Mouse (Mus musculus): ENCODE measurements at regions not wholly inside any gene's neighbourhood (a gene's known extent, or its start where the extent isn't known, plus 50 kb on each side); places are given as distances from the start of the nearest gene placed in this dataset.
A peak's percentile ranks its signal among the peaks of the same experiment; 100 is the strongest.

GRCm38 (mm10) chr3:52863146-52863849 is 153.7 kb downstream of the Cog6 start:
- ATAC-seq (ENCODE audit: extremely low read depth, insufficient number of reproducible peaks, low FRiP score, poor library complexity, severe bottlenecking) = no peak

GRCm38 (mm10) chr3:52862026-52862425 is 155.0 kb downstream of the Cog6 start:
- ATAC-seq (ENCODE audit: extremely low read depth, insufficient number of reproducible peaks, low FRiP score, poor library complexity, severe bottlenecking) = no peak

- ATAC-seq (ENCODE audit: extremely low read depth, insufficient number of reproducible peaks, low FRiP score, poor library complexity, severe bottlenecking) = no peak
Observed at GRCm38 (mm10) chr3:52861538-52861937, 155.5 kb downstream of the Cog6 start.

- no peak for ATAC-seq (ENCODE audit: extremely low read depth, insufficient number of reproducible peaks, low FRiP score, poor library complexity, severe bottlenecking)
Observed at GRCm38 (mm10) chr3:52859848-52860247, 157.2 kb downstream of the Cog6 start.

GRCm38 (mm10) chr3:52859266-52859825 is 157.7 kb downstream of the Cog6 start:
- ATAC-seq (ENCODE audit: extremely low read depth, insufficient number of reproducible peaks, low FRiP score, poor library complexity, severe bottlenecking) = no peak

GRCm38 (mm10) chr3:52858259-52858658 is 158.8 kb downstream of the Cog6 start:
- ATAC-seq (ENCODE audit: extremely low read depth, insufficient number of reproducible peaks, low FRiP score, poor library complexity, severe bottlenecking) = no peak

- ATAC-seq (ENCODE audit: extremely low read depth, insufficient number of reproducible peaks, low FRiP score, poor library complexity, severe bottlenecking) = no peak
Observed at GRCm38 (mm10) chr3:52857076-52857475, 160.0 kb downstream of the Cog6 start.

- ATAC-seq (ENCODE audit: extremely low read depth, insufficient number of reproducible peaks, low FRiP score, poor library complexity, severe bottlenecking) = no peak
Observed at GRCm38 (mm10) chr3:52854560-52854959, 162.5 kb downstream of the Cog6 start.

- no peak for ATAC-seq (ENCODE audit: extremely low read depth, insufficient number of reproducible peaks, low FRiP score, poor library complexity, severe bottlenecking)
Observed at GRCm38 (mm10) chr3:52853126-52853525, 163.9 kb downstream of the Cog6 start.

GRCm38 (mm10) chr3:52845166-52845565 is 171.9 kb downstream of the Cog6 start:
- no peak for ATAC-seq (ENCODE audit: extremely low read depth, insufficient number of reproducible peaks, low FRiP score, poor library complexity, severe bottlenecking)

- ATAC-seq (ENCODE audit: extremely low read depth, insufficient number of reproducible peaks, low FRiP score, poor library complexity, severe bottlenecking) = peak; percentile 82
Observed at GRCm38 (mm10) chr3:52843998-52844397, 173.0 kb downstream of the Cog6 start.

- ATAC-seq (ENCODE audit: extremely low read depth, insufficient number of reproducible peaks, low FRiP score, poor library complexity, severe bottlenecking) = no peak
Observed at GRCm38 (mm10) chr3:52842866-52843425, 174.1 kb downstream of the Cog6 start.

GRCm38 (mm10) chr3:52840160-52840953 is 176.7 kb downstream of the Cog6 start:
- ATAC-seq (ENCODE audit: extremely low read depth, insufficient number of reproducible peaks, low FRiP score, poor library complexity, severe bottlenecking) = peak; percentile 44; the same call in 1 of the 2 replicates

GRCm38 (mm10) chr3:52838020-52838419 is 179.0 kb downstream of the Cog6 start:
- no peak for ATAC-seq (ENCODE audit: extremely low read depth, insufficient number of reproducible peaks, low FRiP score, poor library complexity, severe bottlenecking)

- ATAC-seq (ENCODE audit: extremely low read depth, insufficient number of reproducible peaks, low FRiP score, poor library complexity, severe bottlenecking) = no peak
Observed at GRCm38 (mm10) chr3:52837527-52837926, 179.5 kb downstream of the Cog6 start.

GRCm38 (mm10) chr3:52836780-52837179 is 180.3 kb downstream of the Cog6 start:
- ATAC-seq (ENCODE audit: extremely low read depth, insufficient number of reproducible peaks, low FRiP score, poor library complexity, severe bottlenecking) = no peak

- no peak for ATAC-seq (ENCODE audit: extremely low read depth, insufficient number of reproducible peaks, low FRiP score, poor library complexity, severe bottlenecking)
Observed at GRCm38 (mm10) chr3:52832421-52832820, 184.6 kb downstream of the Cog6 start.

- peak; percentile 77 for ATAC-seq (ENCODE audit: extremely low read depth, insufficient number of reproducible peaks, low FRiP score, poor library complexity, severe bottlenecking)
Observed at GRCm38 (mm10) chr3:52831986-52832385, 185.1 kb downstream of the Cog6 start.

- no peak for ATAC-seq (ENCODE audit: extremely low read depth, insufficient number of reproducible peaks, low FRiP score, poor library complexity, severe bottlenecking)
Observed at GRCm38 (mm10) chr3:52830101-52830500, 186.9 kb downstream of the Cog6 start.

- no peak for ATAC-seq (ENCODE audit: extremely low read depth, insufficient number of reproducible peaks, low FRiP score, poor library complexity, severe bottlenecking)
Observed at GRCm38 (mm10) chr3:52829069-52829468, 188.0 kb downstream of the Cog6 start.
